In the genomic region with DNA sequence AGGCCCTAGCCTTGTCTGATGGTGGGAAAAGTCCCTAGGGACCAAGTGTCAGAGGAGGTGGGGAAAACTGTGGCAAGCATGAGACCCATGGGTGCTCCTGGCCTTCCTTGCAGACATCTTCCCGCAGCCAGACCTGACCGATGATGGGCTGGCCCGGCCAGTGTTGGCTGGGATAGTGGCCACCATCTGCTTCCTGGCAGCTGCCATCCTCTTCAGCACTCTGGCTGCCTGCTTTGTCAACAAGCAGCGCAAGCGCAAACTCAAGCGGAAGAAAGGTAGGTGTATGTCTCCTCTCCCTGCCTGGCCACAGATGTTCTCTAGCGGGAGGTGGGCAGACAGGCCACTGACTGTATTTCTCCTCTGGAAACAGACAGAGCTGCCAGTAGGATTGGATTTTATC, we compare ENCODE assay signal across 29 mouse cellular contexts. TPM values are rescaled to one million over a fixed set of nuclear protein-coding genes. Genes with fewer than 3 reads are reported as not detected.
DNase-seq lines count a peak whose midpoint lies in the region; TF ChIP-seq lines count a peak whose summit lies in the region.
"Had no signal": no experiment of that assay in that cellular context is flagged by ENCODE, and none has a peak within 500 bp of the region (broad histone marks: within the 10 kb centered on the region; RNA-seq: fewer than 3 reads in every experiment).

No protein-coding gene starts in this region.

- H3K4me3 ChIP-seq in cerebellum, adult 2 months (replicated peaks; ENCODE audit: insufficient read depth, low read depth, low read length), result no peak overlapping the region
- H3K4me3 ChIP-seq: forebrain, embryonic 13.5 days; heart, embryonic 10.5 days; heart, embryonic 15.5 days; hindbrain, embryonic 15.5 days; intestine, embryonic 15.5 days; liver, embryonic 12.5 days; midbrain, embryonic 12.5 days had no signal

- no peak for TF ChIP-seq CTCF in brain, embryonic 14.5 days (IDR thresholded peaks at IDR 0.05; ENCODE audit: borderline replicate concordance, extremely low read depth, insufficient read depth, insufficient read length)
- TF ChIP-seq CTCF in cerebellum, adult 2 months (IDR thresholded peaks at IDR 0.05; ENCODE audit: borderline replicate concordance, insufficient read depth, low read depth, low read length), result no peak

- H3K4me1 ChIP-seq in cerebellum, adult 2 months (ENCODE audit: control insufficient read depth, insufficient read depth, low read length), result peaks cover 34% of the 10 kb centered on the region
- H3K4me1 ChIP-seq: hindbrain, embryonic 15.5 days; intestine, embryonic 15.5 days; liver, embryonic 12.5 days; midbrain, embryonic 12.5 days had no signal

- DNase-seq in brain, adult 2 months (ENCODE audit: low read depth, low spot score), result peak; percentile 84
- peak; percentile 37 for DNase-seq in brain, embryonic 14.5 days (ENCODE audit: low read depth)
- DNase-seq in cerebellum, adult 2 months, result peak; percentile 73 to 81
- DNase-seq in cerebellum, postnatal 14 days, result peak; percentile 79 to 83
- DNase-seq in heart, postnatal 25 days (ENCODE audit: low spot score), result no peak
- no peak for DNase-seq in layer of hippocampus, adult 8-10 months (ENCODE audit: low spot score in 2 of 2)
- no peak for DNase-seq in frontal cortex, postnatal 25 days (ENCODE audit: low spot score in 2 of 2)
- DNase-seq: adrenal gland, postnatal 25 days; B cell, adult 2 months; gastrocnemius, postnatal 25 days; heart, adult 11 months; heart, postnatal 4 days; kidney, adult 2 months; kidney, postnatal 4 days; layer of hippocampus, adult 9-11 months; liver, postnatal 0 days; lung, postnatal 36 days; retina, postnatal 1 day; spleen, adult 18-20 months; thymus, adult 18-20 months; thymus, postnatal 25 days had no signal

- intact Hi-C loops in heart, postnatal 25 days (cut with DNase I), result no loop called here

- WGBS in cerebellum, adult 2 months, result 15% methylated on average over 7 of the region's 7 CpGs

- H3K27me3 ChIP-seq in cerebellum, adult 2 months (ENCODE audit: control insufficient read depth, insufficient read depth, low read length), result no peaks in the 10 kb centered on the region
- H3K27me3 ChIP-seq: forebrain, embryonic 13.5 days; heart, embryonic 15.5 days; hindbrain, embryonic 15.5 days; intestine, embryonic 15.5 days; liver, embryonic 12.5 days; midbrain, embryonic 12.5 days had no signal

- no peak for TF ChIP-seq POLR2A in brain, embryonic 14.5 days (IDR thresholded peaks at IDR 0.05; ENCODE audit: borderline replicate concordance, extremely low read depth, insufficient read depth, insufficient read length, poor library complexity, severe bottlenecking)
- TF ChIP-seq POLR2A in cerebellum, adult 2 months (IDR thresholded peaks at IDR 0.05; ENCODE audit: borderline replicate concordance, insufficient read depth, low read length), result no peak

- no peak overlapping the region for H3K27ac ChIP-seq in cerebellum, adult 2 months (ENCODE audit: insufficient read depth, low read length)
- H3K27ac ChIP-seq: forebrain, embryonic 13.5 days; heart, embryonic 10.5 days; heart, embryonic 15.5 days; hindbrain, embryonic 15.5 days; intestine, embryonic 15.5 days; kidney, postnatal 0 days; liver, embryonic 12.5 days; midbrain, embryonic 12.5 days had no signal

RNA-seq across cellular contexts. Expression of gene Igsf9b, which starts 32.5 kb away (rescaled TPM):
- 5.9 and 11.6 TPM in 2 replicates for polyA plus RNA-seq in brain, embryonic 14.5 days (2012; rRNA removed)
- polyA plus RNA-seq in cerebellum, adult 2 months (2012; rRNA removed), result 25.7 and 31.6 TPM in 2 replicates
- total RNA-seq in heart, postnatal 25 days (2021), result 1 to 10 TPM; 7.2 to 8.6 TPM
- 10 to 100 TPM; 23.7 to 33.5 (median 27.2) TPM for total RNA-seq in layer of hippocampus, adult 8-10 months (2022)

Comparison
In these comparisons a context has a peak if more than half of its experiments do, and no peak if none do; other contexts are left out.
1. DNase-seq: peak in brain, adult 2 months (single experiment), brain, embryonic 14.5 days (single experiment), cerebellum, adult 2 months (2 of 2) and cerebellum, postnatal 14 days (2 of 2); none in heart, postnatal 25 days (single experiment), layer of hippocampus, adult 8-10 months (0 of 2) and frontal cortex, postnatal 25 days (0 of 2).